Mouse (Mus musculus) CH12.LX (cell line): Measurements from ENCODE around the gene Cog1. TPM values are rescaled to one million over a fixed set of nuclear protein-coding genes. Genes with fewer than 3 reads are reported as not detected.

Experiments used
- DNase-seq: peaks from one replicate; pipeline ENCODE4 v3.0.0-alpha.2; 2013; ENCODE audit errors: extremely low read depth
- H3K27ac ChIP-seq: 2 replicates; pipeline ENCODE4 v1.5.1; 2012; ENCODE audit warnings: low read depth, mild to moderate bottlenecking, control low read depth, moderate library complexity; ENCODE audit not compliant: insufficient read depth
- H3K27me3 ChIP-seq: replicated peaks from 2 replicates; pipeline ENCODE3; 2012; ENCODE audit warnings: inconsistent platforms
- H3K36me3 ChIP-seq, 2 experiments: replicated peaks in 1 of 2; 2 replicates each; pipeline versions ENCODE3 to v1.6.1; 2012; ENCODE audit warnings: inconsistent platforms in 1 of 2, low read length in 1 of 2, mild to moderate bottlenecking in 1 of 2, mixed read lengths in 1 of 2, moderate library complexity in 1 of 2; ENCODE audit not compliant: control insufficient read depth in 1 of 2, insufficient read depth in 1 of 2
- H3K4me1 ChIP-seq, 2 experiments: 2 replicates each; pipeline ENCODE4 v1.6.1; 2012; ENCODE audit warnings: inconsistent platforms in 1 of 2, moderate library complexity in 1 of 2; ENCODE audit not compliant: insufficient read depth in 2 of 2, control insufficient read depth in 1 of 2
- H3K4me2 ChIP-seq: 2 replicates; pipeline ENCODE4 v1.6.1; 2012; ENCODE audit warnings: low read depth, mild to moderate bottlenecking, control low read depth; ENCODE audit not compliant: poor library complexity, insufficient read depth, severe bottlenecking
- H3K4me3 ChIP-seq, 3 experiments: fragments of 150-350 bp in 1 of 3; sonication (generic) in 1 of 3; replicated peaks in 1 of 3; 2 replicates each; pipeline versions ENCODE3 to v1.5.1; 2011 to 2012; ENCODE audit warnings: low read depth in 2 of 3, low read length in 2 of 3, mild to moderate bottlenecking in 2 of 3, moderate library complexity in 2 of 3, control low read depth in 1 of 3, improper control_type of control experiment in 1 of 3, inconsistent platforms in 1 of 3, mixed read lengths in 1 of 3; ENCODE audit not compliant: poor library complexity in 1 of 3
- H3K79me2 ChIP-seq: replicated peaks from 2 replicates; pipeline ENCODE4 v1.6.1; 2012; ENCODE audit warnings: mild to moderate bottlenecking, moderate library complexity; ENCODE audit not compliant: control insufficient read depth, poor library complexity, insufficient read depth, severe bottlenecking; ENCODE audit errors: extremely low read depth
- H3K9ac ChIP-seq: 2 replicates; pipeline ENCODE4 v1.6.1; 2012; ENCODE audit warnings: low read depth, mild to moderate bottlenecking, control low read depth, moderate library complexity; ENCODE audit not compliant: insufficient read depth
- H3K9me3 ChIP-seq: replicated peaks from 2 replicates; pipeline ENCODE3; 2012; ENCODE audit warnings: low read length, inconsistent platforms, mixed read lengths
- BHLHE40 ChIP-seq: IDR thresholded peaks from 2 replicates; pipeline ENCODE4 v1.6.1; 2011; ENCODE audit warnings: mild to moderate bottlenecking, low read depth, low read length, improper control_type of control experiment
- CHD1 ChIP-seq: IDR thresholded peaks from 2 replicates; pipeline ENCODE4 v1.6.1; 2012; ENCODE audit warnings: low read depth, low read length, improper control_type of control experiment, inconsistent platforms
- CTCF ChIP-seq, 2 experiments: IDR thresholded peaks in 1 of 2; conservative IDR thresholded peaks in 1 of 2; 2 replicates each; pipeline ENCODE4 v1.5.1; 2011 to 2012; ENCODE audit warnings: low read depth in 2 of 2, low read length in 2 of 2, improper control_type of control experiment in 1 of 2, inconsistent platforms in 1 of 2, mild to moderate bottlenecking in 1 of 2, moderate library complexity in 1 of 2
- ETS1 ChIP-seq: conservative IDR thresholded peaks from 2 replicates; pipeline ENCODE4 v1.6.1; 2012; ENCODE audit warnings: low read depth, mild to moderate bottlenecking, inconsistent platforms, low read length, improper control_type of control experiment, moderate library complexity
- GABPA ChIP-seq: IDR thresholded peaks from 2 replicates; pipeline ENCODE4 v1.6.1; 2012; ENCODE audit warnings: low read depth, low read length, improper control_type of control experiment, inconsistent platforms; ENCODE audit not compliant: insufficient replicate concordance
- HCFC1 ChIP-seq: IDR thresholded peaks from 2 replicates; pipeline ENCODE4 v1.6.1; 2012; ENCODE audit warnings: low read depth, mild to moderate bottlenecking, inconsistent platforms, low read length, improper control_type of control experiment
- IRF4 ChIP-seq: IDR thresholded peaks from 2 replicates; pipeline ENCODE4 v1.6.1; 2014; ENCODE audit warnings: low read depth, mild to moderate bottlenecking, inconsistent platforms, low read length, improper control_type of control experiment
- JUN ChIP-seq: IDR thresholded peaks from 2 replicates; pipeline ENCODE4 v1.6.1; 2011; ENCODE audit warnings: low read depth, mild to moderate bottlenecking, low read length, improper control_type of control experiment, moderate library complexity; ENCODE audit not compliant: insufficient read depth
- KAT2A ChIP-seq: IDR thresholded peaks from 2 replicates; pipeline ENCODE4 v1.6.1; 2012; ENCODE audit warnings: low read length, improper control_type of control experiment, inconsistent platforms; ENCODE audit not compliant: insufficient replicate concordance
- MAX ChIP-seq: IDR thresholded peaks from 2 replicates; pipeline ENCODE4 v1.6.1; 2011; ENCODE audit warnings: low read length, improper control_type of control experiment
- MEF2A ChIP-seq: IDR thresholded peaks from 2 replicates; pipeline ENCODE4 v1.6.1; 2014; ENCODE audit warnings: low read depth, mild to moderate bottlenecking, inconsistent platforms, low read length, improper control_type of control experiment, borderline replicate concordance
- MXI1 ChIP-seq: IDR thresholded peaks from 2 replicates; pipeline ENCODE4 v1.6.1; 2011; ENCODE audit warnings: mild to moderate bottlenecking, low read depth, low read length, improper control_type of control experiment
- NELFE ChIP-seq: IDR thresholded peaks from 2 replicates; pipeline ENCODE4 v1.6.1; 2011; ENCODE audit warnings: low read depth, low read length, improper control_type of control experiment
- PAX5 ChIP-seq: IDR thresholded peaks from 2 replicates; pipeline ENCODE4 v1.6.1; 2012; ENCODE audit warnings: low read length, inconsistent platforms, mixed read lengths
- POLR2A ChIP-seq: IDR thresholded peaks from 2 replicates; pipeline ENCODE4 v1.6.1; 2011; ENCODE audit warnings: low read depth, mild to moderate bottlenecking, improper control_type of control experiment, low read length
- POLR2AphosphoS2 ChIP-seq: IDR thresholded peaks from 2 replicates; pipeline ENCODE4 v1.6.1; 2011; ENCODE audit warnings: low read depth, low read length, improper control_type of control experiment
- RAD21 ChIP-seq: IDR thresholded peaks from 2 replicates; pipeline ENCODE4 v1.6.1; 2011; ENCODE audit warnings: low read depth, mild to moderate bottlenecking, low read length, improper control_type of control experiment, moderate library complexity
- RCOR1 ChIP-seq: conservative IDR thresholded peaks from 2 replicates; pipeline ENCODE4 v1.6.1; 2012; ENCODE audit warnings: low read depth, mild to moderate bottlenecking, inconsistent platforms, low read length, improper control_type of control experiment
- SMC3 ChIP-seq: IDR thresholded peaks from 2 replicates; pipeline ENCODE4 v1.6.1; 2011; ENCODE audit warnings: low read depth, low read length, improper control_type of control experiment
- TBP ChIP-seq: conservative IDR thresholded peaks from 2 replicates; pipeline ENCODE4 v1.6.1; 2011; ENCODE audit warnings: low read depth, low read length, improper control_type of control experiment
- UBTF ChIP-seq: IDR thresholded peaks from 2 replicates; pipeline ENCODE4 v1.6.1; 2012; ENCODE audit warnings: low read depth, mild to moderate bottlenecking, inconsistent platforms, low read length, improper control_type of control experiment, moderate library complexity
- USF1 ChIP-seq: IDR thresholded peaks from 2 replicates; pipeline ENCODE4 v1.6.1; 2014; ENCODE audit warnings: low read depth, mild to moderate bottlenecking, inconsistent platforms, low read length, improper control_type of control experiment
- ZC3H11A ChIP-seq: IDR thresholded peaks from 2 replicates; pipeline ENCODE4 v1.6.1; 2012; ENCODE audit warnings: low read depth, mild to moderate bottlenecking, inconsistent platforms, low read length, improper control_type of control experiment
- ZMIZ1 ChIP-seq: IDR thresholded peaks from 2 replicates; pipeline ENCODE4 v1.6.1; 2012; ENCODE audit warnings: low read depth, mild to moderate bottlenecking, inconsistent platforms, low read length, improper control_type of control experiment
- ZNF384 ChIP-seq: IDR thresholded peaks from 2 replicates; pipeline ENCODE4 v1.6.1; 2012; ENCODE audit warnings: low read depth, low read length, improper control_type of control experiment, inconsistent platforms
- dilution Hi-C: fragments of 300-500 bp; cut with MboI; formaldehyde crosslinking; loops from 2 replicates; pipeline ENCODE4 v1.14.3; 2020; ENCODE audit warnings: low sequenced_read_pairs; ENCODE audit not compliant: extremely low pct_unique_long_range_greater_than_20kb, extremely low pct_ligation_motif_present
- in situ Hi-C: fragments of 300-500 bp; cut with MboI; formaldehyde crosslinking; loops from 3 replicates; pipeline ENCODE4 v1.14.3; 2019; ENCODE audit warnings: low sequenced_read_pairs, low pct_ligation_motif_present, low pct_unique_long_range_greater_than_20kb, mixed read lengths
- polyA plus RNA-seq: library from polyadenylated mRNA; unstranded; fragments of >175 nt; gene quantifications from 2 replicates; pipeline ENCODE4 v1.2.1, GENCODE M21; 2012; ENCODE audit warnings: low read depth; ENCODE audit not compliant: insufficient read length
- total RNA-seq, 2 experiments: library from RNA; depleted of rRNA; stranded (reverse); fragments of 300-350 nt in 1 of 2; fragments of >200 nt in 1 of 2; gene quantifications; 2 replicates each; pipeline ENCODE4 v1.2.3; 2012 to 2014

Cog1 gene
- total and polyA plus RNA-seq, 3 experiments: 15.8 to 38.6 (median 28.2) TPM

DNA sequence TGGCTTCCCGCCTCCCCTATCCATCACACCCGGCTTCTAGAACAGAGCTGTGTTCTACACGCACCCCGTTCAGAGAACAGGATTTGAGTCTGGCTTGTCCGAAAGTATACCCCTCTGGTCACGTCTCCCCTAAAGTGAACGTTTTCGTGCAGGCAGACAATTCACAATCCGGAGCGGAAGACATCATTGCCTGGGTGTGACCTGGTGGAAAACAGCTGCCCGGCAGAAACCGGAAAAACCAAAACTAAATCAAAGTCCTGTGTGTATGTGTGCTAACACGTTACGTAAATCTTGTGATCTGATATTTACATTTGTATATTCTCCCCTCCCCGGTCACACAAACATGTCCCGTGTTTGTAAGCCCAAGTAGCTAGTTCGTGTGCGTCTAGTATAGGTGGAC is 23.5 kb upstream of the Cog1 start:
- no peaks in the 10 kb centered on the region for H3K79me2 ChIP-seq
- H3K4me3 ChIP-seq: no peak overlapping the region
- no peak for DNase-seq
- dilution Hi-C loops (no loop called here), in situ Hi-C loops (loop anchor here (5.0 kb wide), 1 partner anchor 328 kb away; no protein-coding TSS in a partner anchor)
- no peak overlapping the region for H3K4me2 ChIP-seq
- H3K9ac ChIP-seq: no peak overlapping the region
- H3K27me3 ChIP-seq: peaks cover 8% of the 10 kb centered on the region
- no peaks in the 10 kb centered on the region for H3K9me3 ChIP-seq
- 0 out of 4 replicates have a peak, but pooled peaks cover 0 to 3% of the 10 kb centered on the region in 2 experiments for H3K4me1 ChIP-seq
- no peaks in the 10 kb centered on the region for H3K36me3 ChIP-seq
- no peak overlapping the region for H3K27ac ChIP-seq
- TF ChIP-seq KAT2A (no peak), UBTF (no peak), PAX5 (no peak), CHD1 (no peak), POLR2AphosphoS2 (no peak), JUN (no peak), RCOR1 (no peak), ZC3H11A (no peak)

DNA sequence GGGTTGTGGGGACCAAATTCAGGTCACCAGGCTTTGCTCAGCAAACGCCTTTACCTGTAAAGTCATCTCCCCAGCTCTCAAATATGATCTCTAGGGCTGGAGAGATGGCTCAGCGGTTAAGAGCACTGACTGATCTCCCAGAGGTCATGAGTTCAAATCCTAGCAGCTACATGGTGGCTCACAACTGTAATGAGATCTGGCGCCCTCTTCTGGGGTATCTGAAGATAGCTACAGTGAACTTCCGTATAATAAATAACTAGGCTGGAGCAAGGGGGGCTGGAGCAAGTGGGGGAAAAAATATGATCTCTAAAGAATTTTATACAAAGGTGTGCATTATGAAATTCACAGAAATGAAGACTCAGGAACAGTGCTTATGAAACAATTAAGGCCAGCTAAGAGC is 21.2 kb upstream of the Cog1 start:
- Histone ChIP-seq H3K9me3 (no peaks in the 10 kb centered on the region), H3K9ac (no peak overlapping the region), H3K4me2 (no peak overlapping the region), H3K27ac (no peak overlapping the region), H3K79me2 (no peaks in the 10 kb centered on the region), H3K36me3 (no peaks in the 10 kb centered on the region), H3K4me1 (peaks cover 0 to 3% of the 10 kb centered on the region in 2 experiments; a peak in 1 of 4 replicates), H3K27me3 (peaks cover 12% of the 10 kb centered on the region), H3K4me3 (no peak overlapping the region)
- dilution Hi-C loops (no loop called here), in situ Hi-C loops (loop anchor here (5.0 kb wide), 1 partner anchor 330 kb away; no protein-coding TSS in a partner anchor)
- TF ChIP-seq UBTF (no peak), SMC3 (peak; percentile 51), IRF4 (no peak), RAD21 (peak; percentile 29), CTCF (conservative IDR thresholded peaks at IDR 0.05 in 1 of 2, IDR thresholded peaks at IDR 0.05 in 1 of 2; ENCODE audit: low read depth in 2 of 2, low read length in 2 of 2) (peak; percentile 40 to 65; a peak in 3 of 4 replicates)
- peak; percentile 34 for DNase-seq

DNA sequence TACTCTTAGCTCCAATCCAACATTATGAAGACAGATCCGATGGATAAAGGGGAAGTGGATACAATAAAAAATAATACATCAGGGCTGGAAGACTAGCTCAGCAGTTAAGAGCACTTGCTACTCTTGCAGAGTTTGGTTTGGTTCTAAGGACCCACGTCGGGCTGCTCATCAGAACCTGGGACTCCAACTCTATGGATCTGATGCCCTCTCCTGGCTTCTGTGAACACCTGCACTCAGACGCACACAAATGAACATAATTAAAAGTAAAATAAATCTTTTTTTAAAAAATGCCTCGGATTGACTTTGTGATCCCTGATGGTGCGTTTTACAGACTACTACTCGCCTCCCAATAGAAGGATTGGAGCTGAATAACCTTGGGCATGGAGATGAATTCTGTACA is 18.3 kb upstream of the Cog1 start:
- no peaks in the 10 kb centered on the region for H3K9me3 ChIP-seq
- H3K4me3 ChIP-seq: no peak overlapping the region
- no peaks in the 10 kb centered on the region; a peak in 1 of 4 replicates for H3K4me1 ChIP-seq
- H3K9ac ChIP-seq: no peak overlapping the region
- H3K27ac ChIP-seq: no peak overlapping the region
- no peak overlapping the region for H3K4me2 ChIP-seq
- H3K36me3 ChIP-seq: no peaks in the 10 kb centered on the region
- in situ Hi-C loops (no loop called here), dilution Hi-C loops (no loop called here)
- peaks cover 21% of the 10 kb centered on the region for H3K27me3 ChIP-seq
- peak; percentile 38 for DNase-seq
- H3K79me2 ChIP-seq: no peaks in the 10 kb centered on the region
- TF ChIP-seq NELFE (no peak), ZMIZ1 (no peak), MXI1 (no peak), PAX5 (no peak), CTCF (conservative IDR thresholded peaks at IDR 0.05 in 1 of 2, IDR thresholded peaks at IDR 0.05 in 1 of 2; ENCODE audit: low read depth in 2 of 2, low read length in 2 of 2) (peak; percentile 32 to 71; a peak in 3 of 4 replicates), BHLHE40 (no peak), USF1 (no peak), CHD1 (no peak), UBTF (no peak), MAX (no peak), ZNF384 (no peak), RAD21 (peak; percentile 79), POLR2AphosphoS2 (no peak), ETS1 (no peak), POLR2A (no peak), SMC3 (peak; percentile 66), MEF2A (no peak), GABPA (no peak), RCOR1 (no peak), HCFC1 (no peak), TBP (no peak)
